Mouse (Mus musculus) liver, adult 2 months (tissue): Measurements from ENCODE around the gene Esyt2.

Experiments
- CTCF ChIP-seq: fragments of 200-500 bp; IDR thresholded peaks from 2 replicates; pipeline ENCODE4 v1.5.1; 2011; ENCODE audit warnings: low read depth, low read length, control low read depth
- POLR2A ChIP-seq: fragments of 200-500 bp; IDR thresholded peaks from 2 replicates; pipeline ENCODE4 v1.6.1; 2011; ENCODE audit warnings: low read length, control low read depth; ENCODE audit not compliant: insufficient read depth; ENCODE audit errors: extremely low read depth

DNA sequence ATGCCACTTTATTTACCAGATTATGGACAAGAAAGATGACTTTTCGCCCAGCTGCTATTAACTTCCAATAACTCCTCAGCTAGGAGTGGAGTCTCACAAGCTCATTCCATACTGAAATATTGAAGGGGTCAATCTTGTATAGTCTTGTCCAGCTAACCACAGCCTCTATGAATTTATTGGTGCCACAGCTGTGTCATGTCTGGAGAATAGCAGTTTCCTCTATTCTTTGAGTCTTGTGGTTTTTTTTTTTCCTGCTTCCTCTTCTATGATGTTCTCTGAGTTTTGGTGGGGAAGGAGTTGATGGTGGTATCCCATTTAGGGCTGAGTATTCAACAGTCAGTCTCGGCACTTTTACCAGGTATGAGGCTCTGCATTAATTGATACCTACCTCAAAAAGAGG lies 154.2 kb downstream of the Esyt2 start:
- TF ChIP-seq CTCF, result no peak
- TF ChIP-seq POLR2A, result no peak
